Mouse (Mus musculus) kidney, adult 2 months (tissue): ENCODE data around the gene Zfp609. TPM values are rescaled to one million over a fixed set of nuclear protein-coding genes. Genes with fewer than 3 reads are reported as not detected.
A peak's percentile ranks its signal among the peaks of the same experiment; 100 is the strongest.

Source experiments
- DNase-seq: peaks from one replicate; pipeline ENCODE4 v3.0.0; 2021
- H3K27ac ChIP-seq: fragments of 200-500 bp; 2 replicates; pipeline ENCODE4 v1.5.1; 2012; ENCODE audit warnings: low read depth, low read length, control low read depth, inconsistent platforms; ENCODE audit not compliant: insufficient read depth
- H3K27me3 ChIP-seq: fragments of 200-500 bp; replicated peaks from 2 replicates; pipeline ENCODE4 v1.6.1; 2012; ENCODE audit warnings: mild to moderate bottlenecking, moderate library complexity, low read length, inconsistent platforms; ENCODE audit not compliant: control insufficient read depth, insufficient read depth
- H3K36me3 ChIP-seq: fragments of 200-500 bp; 2 replicates; pipeline ENCODE4 v1.6.1; 2012; ENCODE audit warnings: mild to moderate bottlenecking, moderate library complexity, low read length, inconsistent platforms; ENCODE audit not compliant: control insufficient read depth, insufficient read depth
- H3K4me1 ChIP-seq: fragments of 200-500 bp; 2 replicates; pipeline ENCODE4 v1.6.1; 2011; ENCODE audit warnings: low read length; ENCODE audit not compliant: control insufficient read depth, insufficient read depth
- H3K4me3 ChIP-seq: fragments of 200-500 bp; 2 replicates; pipeline ENCODE4 v1.5.1; 2011; ENCODE audit warnings: mild to moderate bottlenecking, low read depth, low read length, control low read depth; ENCODE audit not compliant: insufficient read depth
- CTCF ChIP-seq: fragments of 200-500 bp; conservative IDR thresholded peaks from 2 replicates; pipeline ENCODE4 v1.5.1; 2011; ENCODE audit warnings: low read depth, mild to moderate bottlenecking, control low read depth, low read length, moderate library complexity, mixed read lengths; ENCODE audit not compliant: insufficient read depth, insufficient read length
- POLR2A ChIP-seq: fragments of 200-500 bp; IDR thresholded peaks from one replicate; pipeline ENCODE4 v1.6.1; 2011; ENCODE audit warnings: low read depth, low read length, control low read depth
- WGBS: fragments of 180-500 bp; shearing (Covaris S2); methylation state at CpG from one replicate; pipeline ENCODE4 v1.1.7; 2018; 5-methylcytosine and 5-hydroxymethylcytosine counted together
- polyA plus RNA-seq: library from polyadenylated mRNA; depleted of rRNA; stranded (reverse); fragments of >200 nt; gene quantifications from 2 replicates; pipeline ENCODE4 v1.2.3, GENCODE M21; 2012

Gene Zfp609
- polyA plus RNA-seq, 1 experiment: 9.4 TPM

DNA sequence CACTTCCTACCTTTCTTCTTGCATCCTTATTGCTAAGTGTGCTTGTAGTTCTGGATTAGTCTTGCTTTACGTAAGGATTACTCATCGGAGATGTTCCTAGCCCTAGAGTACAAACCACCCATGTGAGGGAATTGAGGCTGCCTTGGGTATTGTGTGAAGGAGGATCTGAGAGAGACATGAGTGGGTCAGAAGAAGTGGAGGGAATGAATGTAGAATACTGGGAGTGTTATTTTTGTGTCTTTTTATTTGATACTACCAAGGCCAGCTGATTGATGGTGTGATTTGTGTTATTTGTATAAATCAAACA lies 145.8 kb downstream of the Zfp609 start:
- 75% methylated on average over 2 of the region's 2 CpGs for WGBS
- H3K27ac ChIP-seq: no peak overlapping the region; the same call in 1 of the 2 replicates

GRCm38 (mm10) chr9:65680938-65681633 lies 146.3 kb downstream of the Zfp609 start:
- DNase-seq: no peak
- Histone ChIP-seq H3K36me3 (no peaks in the 10 kb centered on the region), H3K4me1 (peaks cover 29% of the 10 kb centered on the region), H3K27me3 (no peaks in the 10 kb centered on the region), H3K4me3 (no peak overlapping the region), H3K27ac (no peak overlapping the region; the same call in 1 of the 2 replicates)
- WGBS: 71% methylated on average over 4 of the region's 4 CpGs
- no peak for TF ChIP-seq POLR2A
- TF ChIP-seq CTCF: no peak

More for the DNA sequence above, 145.8 kb downstream of the Zfp609 start:
- H3K4me3 ChIP-seq: no peak overlapping the region
- TF ChIP-seq CTCF (no peak), POLR2A (no peak)
- no peak for DNase-seq
- no peaks in the 10 kb centered on the region for H3K27me3 ChIP-seq
- peaks cover 5% of the 10 kb centered on the region for H3K36me3 ChIP-seq
- peaks cover 29% of the 10 kb centered on the region for H3K4me1 ChIP-seq

DNA sequence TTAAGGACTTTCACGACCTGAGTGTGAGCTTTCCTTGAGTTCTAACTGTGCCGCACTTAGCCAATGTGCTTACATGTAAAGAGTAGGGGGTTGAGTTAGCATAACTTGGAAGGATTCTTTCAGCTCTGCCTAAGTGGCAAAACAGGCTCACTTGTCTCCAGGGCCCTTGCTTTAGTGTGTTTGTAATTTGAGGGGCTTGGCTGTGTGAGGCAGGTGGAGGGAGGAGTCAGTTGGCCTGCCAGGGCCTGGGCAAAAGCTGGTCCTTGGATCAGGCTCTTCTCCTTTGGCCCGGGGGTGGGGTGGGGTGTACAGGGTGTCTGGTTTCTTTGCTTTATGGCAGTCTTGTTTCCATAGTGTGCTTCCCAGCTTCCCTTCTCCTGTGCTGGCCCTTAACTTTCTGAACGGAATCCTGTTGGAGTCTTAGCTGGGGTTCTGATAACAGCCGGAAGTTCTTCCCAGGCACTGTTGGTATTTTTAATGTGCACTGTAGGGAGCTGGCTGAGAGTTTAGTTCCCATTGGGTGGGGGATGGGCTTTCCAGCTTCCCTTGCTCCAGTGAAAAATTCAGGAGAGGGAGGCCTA lies 148.1 kb downstream of the Zfp609 start:
- Histone ChIP-seq H3K27me3 (no peaks in the 10 kb centered on the region), H3K27ac (peak overlapping the region; percentile 83), H3K4me3 (peak overlapping the region; percentile 39), H3K36me3 (no peaks in the 10 kb centered on the region), H3K4me1 (peaks cover 33% of the 10 kb centered on the region)
- 8% methylated on average over 5 of the region's 5 CpGs for WGBS
- peak; percentile 80 for DNase-seq
- TF ChIP-seq CTCF (no peak), POLR2A (no peak)

DNA sequence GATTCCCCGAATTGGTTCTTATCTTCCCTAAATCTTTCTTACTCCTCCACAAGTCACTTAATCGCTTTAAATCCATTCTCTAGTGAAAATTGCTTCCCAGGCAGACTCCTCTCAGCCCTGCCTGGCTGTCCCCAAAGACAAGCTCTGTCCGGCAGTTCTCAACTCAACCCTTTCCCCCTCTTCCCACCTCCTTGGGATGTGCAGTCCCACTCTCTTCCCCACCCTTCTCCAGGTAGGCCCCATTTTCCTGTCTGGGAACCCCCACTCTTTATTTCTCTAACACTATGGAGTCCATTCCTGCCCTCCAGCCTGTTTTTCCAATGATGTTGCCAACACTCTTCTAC lies 150.3 kb downstream of the Zfp609 start:
- no peaks in the 10 kb centered on the region for H3K27me3 ChIP-seq
- H3K27ac ChIP-seq: peak overlapping the region; percentile 77
- no peak for TF ChIP-seq CTCF
- TF ChIP-seq POLR2A: no peak
- no peak for DNase-seq
- no peaks in the 10 kb centered on the region for H3K36me3 ChIP-seq
- peak overlapping the region; percentile 88 for H3K4me3 ChIP-seq
- peaks cover 33% of the 10 kb centered on the region for H3K4me1 ChIP-seq
- WGBS: 2% methylated on average over 3 of the region's 3 CpGs

DNA sequence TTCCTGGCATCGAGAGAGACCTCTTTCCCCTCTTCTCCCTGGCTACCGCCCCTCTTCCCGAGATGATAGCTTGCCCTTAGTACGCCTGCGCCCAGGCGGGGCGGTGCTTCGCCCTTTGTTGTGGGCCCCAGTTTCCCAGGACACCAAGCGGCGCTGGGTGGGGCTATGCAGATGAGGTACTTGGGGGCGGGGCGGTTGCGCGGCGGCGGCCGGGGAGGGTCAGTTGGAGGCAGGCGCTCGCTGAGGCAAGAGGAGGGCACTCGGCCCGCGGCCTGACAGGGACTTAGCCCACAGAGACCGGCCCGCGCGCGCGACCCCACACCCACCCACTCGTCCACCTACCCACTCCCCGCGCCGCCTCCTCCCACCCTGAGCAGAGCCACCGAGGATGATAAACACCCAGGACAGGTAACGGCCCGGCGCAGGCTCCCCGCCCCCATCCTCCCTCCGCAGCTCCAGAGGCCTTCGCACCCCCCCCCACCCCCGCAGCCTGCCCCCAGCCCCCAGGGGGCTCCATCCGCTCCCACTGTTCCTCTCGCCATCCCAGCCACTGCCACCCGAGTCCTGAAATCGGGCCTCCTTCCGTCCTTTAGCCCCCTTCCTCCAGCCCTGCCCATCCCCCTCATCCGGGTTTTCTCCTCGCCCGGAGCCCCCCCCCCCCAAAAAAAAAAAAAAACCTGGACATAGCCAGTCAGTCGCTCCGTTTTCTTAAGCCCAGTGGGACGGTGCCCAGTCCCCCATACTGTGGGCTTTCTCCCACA lies 150.8 kb downstream of the Zfp609 start:
- no peaks in the 10 kb centered on the region for H3K36me3 ChIP-seq
- H3K27me3 ChIP-seq: no peaks in the 10 kb centered on the region
- WGBS: under 1% methylated on average over 50 of the region's 51 CpGs
- peaks cover 37% of the 10 kb centered on the region for H3K4me1 ChIP-seq
- H3K27ac ChIP-seq: peak overlapping the region; percentile 77
- TF ChIP-seq POLR2A: peak; percentile 40
- no peak for TF ChIP-seq CTCF
- peak overlapping the region; percentile 88 for H3K4me3 ChIP-seq
- peak; percentile 98 for DNase-seq

DNA sequence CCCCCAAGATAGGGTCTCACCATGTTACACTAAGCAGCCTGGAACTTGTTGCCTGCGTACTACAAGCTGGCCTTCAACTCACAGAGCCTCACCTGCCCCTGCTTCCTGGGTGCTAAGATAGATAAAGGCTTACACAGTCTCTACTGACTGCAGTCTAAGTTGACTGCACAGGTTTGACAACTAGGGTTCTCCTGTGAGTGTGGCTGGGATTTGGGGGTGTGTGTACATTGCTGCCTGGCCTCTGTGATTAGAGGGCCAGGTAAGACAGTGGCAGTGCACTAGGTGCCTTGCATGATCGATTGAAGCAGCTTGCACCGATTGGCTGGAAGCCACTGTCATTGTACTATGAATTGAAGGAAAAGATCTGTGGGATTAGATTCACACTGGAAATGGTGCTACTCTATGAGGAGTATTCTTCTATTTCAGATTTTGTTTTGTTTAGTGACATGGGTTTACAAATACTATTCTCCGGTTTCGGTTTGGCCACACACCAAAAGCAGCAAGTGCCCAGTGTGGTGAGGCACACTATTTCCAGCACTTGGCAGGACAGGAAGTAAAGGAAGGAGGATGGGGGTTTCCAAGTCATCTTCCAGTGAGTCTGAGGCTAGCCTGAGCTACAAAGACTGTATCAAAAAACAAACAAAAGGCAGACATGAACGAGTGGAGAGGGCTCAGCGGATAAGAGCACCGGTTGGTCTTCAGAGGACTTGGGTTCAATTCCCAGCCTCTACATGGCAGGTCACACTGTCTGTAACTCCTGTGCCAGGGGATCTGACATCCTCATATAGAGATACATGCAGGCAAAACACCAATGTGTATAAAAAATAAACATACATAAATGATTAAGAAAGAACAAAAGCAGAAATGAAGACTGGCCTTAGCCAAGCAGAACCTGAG lies 151.7 kb downstream of the Zfp609 start:
- TF ChIP-seq CTCF: no peak
- no peak for TF ChIP-seq POLR2A
- DNase-seq: peak; percentile 50
- Histone ChIP-seq H3K27ac (peak overlapping the region; percentile 70), H3K4me3 (peak overlapping the region; percentile 57), H3K36me3 (no peaks in the 10 kb centered on the region), H3K4me1 (peaks cover 37% of the 10 kb centered on the region), H3K27me3 (no peaks in the 10 kb centered on the region)
- 41% methylated on average over 8 of the region's 8 CpGs for WGBS
